ENCODE assay signal across 8 mouse cellular contexts in the genomic region with DNA sequence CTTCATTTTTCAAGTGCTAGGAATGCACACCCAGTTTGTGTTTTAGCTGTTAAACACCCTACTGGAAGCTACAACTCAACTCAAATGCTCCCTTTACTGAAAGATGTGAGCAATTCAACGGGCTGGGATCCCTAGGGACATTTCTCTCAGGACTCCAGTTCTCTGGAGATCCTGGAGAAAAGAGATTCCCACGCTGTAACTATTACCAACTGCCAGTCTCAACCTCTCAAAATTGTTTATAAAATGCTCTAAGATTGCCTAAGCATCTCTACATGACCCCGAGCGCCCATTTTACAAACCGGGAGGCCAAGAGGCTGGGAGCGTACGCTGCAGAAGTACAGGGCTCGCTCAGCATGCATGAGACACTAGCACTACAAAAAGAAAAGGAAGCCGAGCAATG. TPM values are rescaled to one million over a fixed set of nuclear protein-coding genes. Genes with fewer than 3 reads are reported as not detected.
DNase-seq lines count a peak whose midpoint lies in the region; ATAC-seq and TF ChIP-seq lines count a peak whose summit lies in the region.

No protein-coding gene starts in this region.

- H3K27ac ChIP-seq in liver, adult 2 months (replicated peaks; ENCODE audit: insufficient read depth, low read depth, low read length): peak overlapping the region; percentile 76
- H3K27ac ChIP-seq in embryonic facial prominence, embryonic 10.5 days (replicated peaks): peak overlapping the region; percentile 82
- H3K27ac ChIP-seq in intestine, embryonic 14.5 days (ENCODE audit: low read depth): peak overlapping the region; percentile 47; the same call in 1 of the 2 replicates
- peak overlapping the region; percentile 71 for H3K27ac ChIP-seq in neural tube, embryonic 13.5 days (replicated peaks)

- ATAC-seq in intestine, embryonic 14.5 days (replicated peaks; ENCODE audit: low FRiP score, low TSS enrichment, low read depth): no peak
- peak; percentile 40; the same call in 1 of the 2 replicates for ATAC-seq in neural tube, embryonic 13.5 days (ENCODE audit: low read depth)

- no peak for TF ChIP-seq POLR2A in liver, adult 2 months (IDR thresholded peaks at IDR 0.05; ENCODE audit: extremely low read depth, insufficient read depth, low read length)

- no peak for DNase-seq in liver, adult 2 months (ENCODE audit: extremely low read depth, low read depth, low spot score)
- DNase-seq in liver: no peak
- no peak for DNase-seq in embryonic facial prominence, embryonic 10.5 days (ENCODE audit: low spot score)
- DNase-seq in intestine, embryonic 14.5 days (ENCODE audit: low spot score): no peak
- no peak for DNase-seq in spleen, postnatal 4 days (ENCODE audit: low spot score in 2 of 2)
- no peak for DNase-seq in left cerebral cortex, adult 8-10 months (ENCODE audit: low spot score in 2 of 2)
- no peak for DNase-seq in gastrocnemius, postnatal 36 days

- peak overlapping the region; percentile 77 for H3K9ac ChIP-seq in liver, adult 2 months (ENCODE audit: low read depth, low read length)
- H3K9ac ChIP-seq in intestine, embryonic 14.5 days (ENCODE audit: low read length): peak overlapping the region; percentile 62
- peak overlapping the region; percentile 89 for H3K9ac ChIP-seq in neural tube, embryonic 13.5 days

- peaks cover 8% of the 10 kb centered on the region for H3K4me1 ChIP-seq in liver, adult 2 months (ENCODE audit: control insufficient read depth, insufficient read depth, low read length)
- H3K4me1 ChIP-seq in embryonic facial prominence, embryonic 10.5 days: peaks cover 23% of the 10 kb centered on the region
- peaks cover 23% of the 10 kb centered on the region for H3K4me1 ChIP-seq in intestine, embryonic 14.5 days (replicated peaks; ENCODE audit: control insufficient read depth, insufficient read depth, low read length)
- H3K4me1 ChIP-seq in neural tube, embryonic 13.5 days (replicated peaks): peaks cover 23% of the 10 kb centered on the region

- H3K4me2 ChIP-seq in intestine, embryonic 14.5 days (ENCODE audit: low read length): peak overlapping the region; percentile 69
- peak overlapping the region; percentile 98 for H3K4me2 ChIP-seq in neural tube, embryonic 13.5 days

- no peak for TF ChIP-seq CTCF in liver, adult 2 months (IDR thresholded peaks at IDR 0.05; ENCODE audit: low read depth, low read length)

- no peaks in the 10 kb centered on the region for H3K9me3 ChIP-seq in embryonic facial prominence, embryonic 10.5 days
- H3K9me3 ChIP-seq in intestine, embryonic 14.5 days (ENCODE audit: control insufficient read depth, low read length): no peaks in the 10 kb centered on the region
- no peaks in the 10 kb centered on the region for H3K9me3 ChIP-seq in neural tube, embryonic 13.5 days

- H3K36me3 ChIP-seq in liver, adult 2 months (ENCODE audit: control insufficient read depth, insufficient read depth, low read length): no peaks in the 10 kb centered on the region
- 0 out of 2 replicates have a peak, but pooled peaks cover 11% of the 10 kb centered on the region for H3K36me3 ChIP-seq in embryonic facial prominence, embryonic 10.5 days (replicated peaks)
- H3K36me3 ChIP-seq in intestine, embryonic 14.5 days (ENCODE audit: control insufficient read depth, insufficient read depth, low read length): 0 out of 2 replicates have a peak, but pooled peaks cover 7% of the 10 kb centered on the region
- H3K36me3 ChIP-seq in neural tube, embryonic 13.5 days: peaks cover 11% of the 10 kb centered on the region

- H3K27me3 ChIP-seq in liver, adult 2 months (ENCODE audit: control insufficient read depth, insufficient read depth, low read length): no peaks in the 10 kb centered on the region
- no peaks in the 10 kb centered on the region for H3K27me3 ChIP-seq in embryonic facial prominence, embryonic 10.5 days (replicated peaks; ENCODE audit: low read depth, poor library complexity, severe bottlenecking)
- H3K27me3 ChIP-seq in intestine, embryonic 14.5 days (replicated peaks; ENCODE audit: control insufficient read depth, insufficient read depth, low read length): no peaks in the 10 kb centered on the region
- no peaks in the 10 kb centered on the region for H3K27me3 ChIP-seq in neural tube, embryonic 13.5 days

- peak overlapping the region; percentile 97 for H3K4me3 ChIP-seq in liver, adult 2 months (ENCODE audit: insufficient read depth, low read depth, low read length)
- H3K4me3 ChIP-seq in embryonic facial prominence, embryonic 10.5 days: peak overlapping the region; percentile 92
- peak overlapping the region; percentile 78 for H3K4me3 ChIP-seq in intestine, embryonic 14.5 days (ENCODE audit: low read depth, low read length)
- peak overlapping the region; percentile 91 for H3K4me3 ChIP-seq in neural tube, embryonic 13.5 days

- WGBS in liver, adult 2 months: 12% methylated on average over 9 of the region's 9 CpGs
- 21% methylated on average over 9 of the region's 9 CpGs for WGBS in embryonic facial prominence, embryonic 10.5 days
- WGBS in intestine, embryonic 14.5 days: 9% methylated on average over 9 of the region's 9 CpGs
- 14% methylated on average over 9 of the region's 9 CpGs for WGBS in neural tube, embryonic 13.5 days

- intact Hi-C loops in gastrocnemius, postnatal 36 days (cut with DNase I): no loop called here

- H3K79me2 ChIP-seq in liver, adult 2 months (ENCODE audit: control insufficient read depth, insufficient read depth, low read length): peaks cover 13% of the 10 kb centered on the region; the same call in 1 of the 2 replicates

RNA-seq across cellular contexts. Expression of a gene that starts 0.3 kb away (rescaled TPM):
- 16.2 and 19.0 TPM in 2 replicates for total RNA-seq in liver, adult 2 months (2014; rRNA removed)
- polyA plus RNA-seq in liver, adult 2 months (2012; rRNA removed): 44.3 and 55.4 TPM in 2 replicates
- polyA plus RNA-seq in embryonic facial prominence, embryonic 10.5 days (2016; fragmentation: Nextera tagmentation; extraction: Ambion mirVana): 24.3 and 24.4 TPM in 2 replicates
- 32.5 and 35.2 TPM in 2 replicates for polyA plus RNA-seq in intestine, embryonic 14.5 days (2014; fragmentation: Nextera tagmentation; extraction: Ambion mirVana)
- polyA plus RNA-seq in neural tube, embryonic 13.5 days (2015; fragmentation: Nextera tagmentation; extraction: Ambion mirVana): 26.5 and 28.0 TPM in 2 replicates
- total RNA-seq in left cerebral cortex, adult 8-10 months (2022): 10 to 100 TPM; 37.6 to 43.3 (median 39.8) TPM
- total RNA-seq in gastrocnemius, postnatal 36 days (2021): 10 to 100 TPM; 11.3 to 12.6 TPM

RNA-seq across cellular contexts. Expression of a gene that starts 19.2 kb away (rescaled TPM):
- 5.3 and 6.8 TPM in 2 replicates for total RNA-seq in liver, adult 2 months (2014; rRNA removed)
- 5.7 and 8.0 TPM in 2 replicates for polyA plus RNA-seq in liver, adult 2 months (2012; rRNA removed)
- 458 and 467 TPM in 2 replicates for polyA plus RNA-seq in embryonic facial prominence, embryonic 10.5 days (2016; fragmentation: Nextera tagmentation; extraction: Ambion mirVana)
- polyA plus RNA-seq in intestine, embryonic 14.5 days (2014; fragmentation: Nextera tagmentation; extraction: Ambion mirVana): 292 and 293 TPM in 2 replicates
- polyA plus RNA-seq in neural tube, embryonic 13.5 days (2015; fragmentation: Nextera tagmentation; extraction: Ambion mirVana): 60.2 and 69.1 TPM in 2 replicates
- total RNA-seq in left cerebral cortex, adult 8-10 months (2022): 1 to 10 TPM; 3.8 to 4.9 (median 4.5) TPM
- 1 to 10 TPM; 3.2 to 3.8 TPM for total RNA-seq in gastrocnemius, postnatal 36 days (2021)

RNA-seq across cellular contexts. Expression of a gene that starts 59.4 kb away (rescaled TPM):
- 0.18 and 1.0 TPM in 2 replicates for total RNA-seq in liver, adult 2 months (2014; rRNA removed)
- 0.61 and 3.2 TPM in 2 replicates for polyA plus RNA-seq in liver, adult 2 months (2012; rRNA removed)
- polyA plus RNA-seq in embryonic facial prominence, embryonic 10.5 days (2016; fragmentation: Nextera tagmentation; extraction: Ambion mirVana): 0.26 and 0.35 TPM in 2 replicates
- polyA plus RNA-seq in intestine, embryonic 14.5 days (2014; fragmentation: Nextera tagmentation; extraction: Ambion mirVana): 36.0 and 39.7 TPM in 2 replicates
- polyA plus RNA-seq in neural tube, embryonic 13.5 days (2015; fragmentation: Nextera tagmentation; extraction: Ambion mirVana): 5.0 and 6.1 TPM in 2 replicates
- 10 to 100 TPM; 19.5 to 25.2 (median 21.7) TPM for total RNA-seq in left cerebral cortex, adult 8-10 months (2022)
- under 1 TPM; 0.44 to 0.46 TPM for total RNA-seq in gastrocnemius, postnatal 36 days (2021)
